Mouse (Mus musculus) ES-Bruce4 (cell line): Measurements from ENCODE around the gene Bcl2l2. TPM values are rescaled to one million over a fixed set of nuclear protein-coding genes. Genes with fewer than 3 reads are reported as not detected.

Experiments used
- H3K27ac ChIP-seq: 2 replicates; pipeline ENCODE4 v1.5.1; 2012; ENCODE audit warnings: low read length, inconsistent platforms; ENCODE audit not compliant: insufficient read depth
- H3K27me3 ChIP-seq: 2 replicates; pipeline ENCODE4 v1.6.1; 2012; ENCODE audit warnings: mild to moderate bottlenecking, low read length, inconsistent platforms; ENCODE audit not compliant: control insufficient read depth, poor library complexity, insufficient read depth, severe bottlenecking
- H3K36me3 ChIP-seq: 2 replicates; pipeline ENCODE4 v1.6.1; 2012; ENCODE audit warnings: inconsistent platforms, mild to moderate bottlenecking, low read length, moderate library complexity; ENCODE audit not compliant: control insufficient read depth, poor library complexity, insufficient read depth, severe bottlenecking
- H3K4me1 ChIP-seq: one replicate; pipeline ENCODE4 v1.8.1; 2011; ENCODE audit warnings: low read length; ENCODE audit not compliant: control insufficient read depth, insufficient read depth
- H3K4me3 ChIP-seq: 2 replicates; pipeline ENCODE4 v1.5.1; 2011; ENCODE audit warnings: low read depth, mild to moderate bottlenecking, low read length
- H3K9ac ChIP-seq: 2 replicates; pipeline ENCODE4 v1.6.1; 2012; ENCODE audit warnings: low read depth, mild to moderate bottlenecking, inconsistent platforms; ENCODE audit not compliant: poor library complexity, severe bottlenecking
- H3K9me3 ChIP-seq: replicated peaks from 2 replicates; pipeline ENCODE4 v1.6.1; 2012; ENCODE audit warnings: mild to moderate bottlenecking, low read length, inconsistent platforms; ENCODE audit not compliant: control insufficient read depth, poor library complexity, insufficient read depth, severe bottlenecking
- CTCF ChIP-seq: IDR thresholded peaks from one replicate; pipeline ENCODE4 v1.8.1; 2011; ENCODE audit warnings: low read depth, low read length
- EP300 ChIP-seq: IDR thresholded peaks from 2 replicates; pipeline ENCODE4 v1.6.1; 2011; ENCODE audit warnings: low read depth, low read length; ENCODE audit not compliant: insufficient read depth
- POLR2A ChIP-seq: IDR thresholded peaks from one replicate; pipeline ENCODE4 v1.8.1; 2011; ENCODE audit warnings: low read length; ENCODE audit not compliant: insufficient read depth
- polyA plus RNA-seq: library from polyadenylated mRNA; stranded (reverse); fragments of >200 nt; gene quantifications from 2 replicates; pipeline ENCODE4 v1.2.4, GENCODE M21; 2011; ENCODE audit warnings: low read depth; ENCODE audit not compliant: missing spikeins, insufficient read depth, insufficient read length

Bcl2l2 gene
- polyA plus RNA-seq, 1 experiment: 26.8 TPM

- Histone ChIP-seq H3K4me3 (peak overlapping the region; percentile 69), H3K9ac (peak overlapping the region; percentile 89), H3K36me3 (no peaks in the 10 kb centered on the region), H3K27ac (peak overlapping the region; percentile 86), H3K27me3 (no peaks in the 10 kb centered on the region), H3K9me3 (no peaks in the 10 kb centered on the region; the same call in 1 of the 2 replicates), H3K4me1 (peaks cover 9% of the 10 kb centered on the region)
- TF ChIP-seq POLR2A (peak; percentile 60), CTCF (no peak), EP300 (0 out of 2 replicates have a peak, but pooled peaks have one; percentile 22)
Measured at GRCm38 (mm10) chr14:54924641-54925348, 41.6 kb downstream of the Bcl2l2 start.

GRCm38 (mm10) chr14:54925349-54926342, 42.5 kb downstream of the Bcl2l2 start, which contains the start of gene Efs:
Gene Efs (minus strand): TSS chr14:54926126.
- Histone ChIP-seq H3K4me1 (peaks cover 13% of the 10 kb centered on the region), H3K27ac (peak within 1 kb of the TSS; percentile 86), H3K36me3 (no peaks in the 10 kb centered on the region), H3K4me3 (peak within 1 kb of the TSS; percentile 69), H3K27me3 (no peaks in the 10 kb centered on the region), H3K9ac (peak within 1 kb of the TSS; percentile 89), H3K9me3 (no peaks in the 10 kb centered on the region; the same call in 1 of the 2 replicates)
- TF ChIP-seq CTCF (no peak), EP300 (no peak), POLR2A (no peak)

GRCm38 (mm10) chr14:54926401-54927158, 43.4 kb downstream of the Bcl2l2 start:
- Histone ChIP-seq H3K27ac (peak overlapping the region; percentile 86), H3K4me1 (peaks cover 10% of the 10 kb centered on the region), H3K4me3 (peak overlapping the region; percentile 69), H3K36me3 (no peaks in the 10 kb centered on the region), H3K9me3 (no peaks in the 10 kb centered on the region; the same call in 1 of the 2 replicates), H3K27me3 (no peaks in the 10 kb centered on the region), H3K9ac (peak overlapping the region; percentile 89)
- TF ChIP-seq POLR2A: no peak
- TF ChIP-seq EP300: peak; percentile 43; the same call in 1 of the 2 replicates

- peak overlapping the region; percentile 77 for H3K27ac ChIP-seq
- H3K9ac ChIP-seq: peak overlapping the region; percentile 89
- H3K9me3 ChIP-seq: no peaks in the 10 kb centered on the region
- no peaks in the 10 kb centered on the region for H3K27me3 ChIP-seq
- H3K4me1 ChIP-seq: peaks cover 12% of the 10 kb centered on the region
- no peak for TF ChIP-seq POLR2A
- no peak for TF ChIP-seq CTCF
- no peak for TF ChIP-seq EP300
- peak overlapping the region; percentile 69 for H3K4me3 ChIP-seq
- no peaks in the 10 kb centered on the region for H3K36me3 ChIP-seq
Measured at GRCm38 (mm10) chr14:54927296-54927695, 44.1 kb downstream of the Bcl2l2 start.

GRCm38 (mm10) chr14:54929801-54930200, 46.6 kb downstream of the Bcl2l2 start:
- H3K9me3 ChIP-seq: no peaks in the 10 kb centered on the region

More at GRCm38 (mm10) chr14:54929801-54930200, 46.6 kb downstream of the Bcl2l2 start:
- Histone ChIP-seq H3K27ac (peak overlapping the region; percentile 80), H3K36me3 (no peaks in the 10 kb centered on the region), H3K4me1 (peaks cover 14% of the 10 kb centered on the region), H3K9ac (peak overlapping the region; percentile 64), H3K27me3 (no peaks in the 10 kb centered on the region), H3K4me3 (no peak overlapping the region)
- TF ChIP-seq POLR2A (no peak), CTCF (no peak), EP300 (peak; percentile 87)
